ENCODE assay signal across 13 mouse cellular contexts in the genomic region with DNA sequence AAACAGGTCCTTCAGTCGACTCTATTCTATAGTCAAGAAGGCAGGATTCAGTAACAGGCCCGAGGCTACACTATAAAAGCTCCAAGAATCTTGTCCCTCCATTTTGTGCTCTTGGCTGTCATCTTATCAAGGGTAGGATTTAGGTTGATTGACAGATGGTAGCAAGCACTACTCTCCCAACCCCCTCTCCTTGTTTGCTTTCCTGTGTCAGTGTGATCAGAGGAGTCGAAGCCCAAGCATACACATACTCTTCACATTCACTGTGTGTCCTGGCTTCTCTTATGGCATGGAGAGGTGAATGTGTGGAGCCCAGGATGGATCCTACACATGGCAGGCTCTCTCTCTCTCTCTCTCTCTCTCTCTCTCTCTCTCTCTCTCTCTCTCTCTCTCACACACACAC. TPM values are rescaled to one million over a fixed set of nuclear protein-coding genes. Genes with fewer than 3 reads are reported as not detected.
DNase-seq lines count a peak whose midpoint lies in the region; ATAC-seq and TF ChIP-seq lines count a peak whose summit lies in the region.
"Had no signal": no experiment of that assay in that cellular context is flagged by ENCODE, and none has a peak within 500 bp of the region (broad histone marks: within the 10 kb centered on the region; RNA-seq: fewer than 3 reads in every experiment).

No protein-coding gene starts in this region.

- no peak for TF ChIP-seq EP300 in heart, postnatal 0 days (IDR thresholded peaks at IDR 0.05; ENCODE audit: low read depth)

- H3K27ac ChIP-seq in heart, postnatal 0 days (ENCODE audit: low read depth) = peak overlapping the region; percentile 83; the same call in 1 of the 2 replicates
- peak overlapping the region; percentile 100 for H3K27ac ChIP-seq in liver, embryonic 11.5 days (ENCODE audit: low read depth, low read length)
- peak overlapping the region; percentile 100 for H3K27ac ChIP-seq in thymus, adult 2 months (ENCODE audit: control insufficient read depth, insufficient read depth, low read length)
- H3K27ac ChIP-seq: hindbrain, embryonic 13.5 days; limb, embryonic 13.5 days had no signal

- no peaks in the 10 kb centered on the region for H3K36me3 ChIP-seq in heart, postnatal 0 days (replicated peaks; ENCODE audit: control insufficient read depth, insufficient read depth, low read length)
- H3K36me3 ChIP-seq in G1E (replicated peaks) = peaks cover 17% of the 10 kb centered on the region
- peaks cover 1% of the 10 kb centered on the region; the same call in 1 of the 2 replicates for H3K36me3 ChIP-seq in liver, embryonic 11.5 days (ENCODE audit: control insufficient read depth, insufficient read depth, low read length)
- H3K36me3 ChIP-seq in thymus, adult 2 months (ENCODE audit: control insufficient read depth, insufficient read depth, low read length) = no peaks in the 10 kb centered on the region

- DNase-seq in heart, postnatal 0 days (ENCODE audit: low spot score) = no peak
- DNase-seq in heart, postnatal 10 days = no peak
- DNase-seq in G1E (ENCODE audit: low spot score) = no peak
- DNase-seq in liver, embryonic 11.5 days (ENCODE audit: low spot score) = no peak
- peak; percentile 70 for DNase-seq in thymus, adult 2 months
- DNase-seq in left cerebral cortex, adult 9 months (ENCODE audit: low spot score in 2 of 2) = no peak
- DNase-seq in embryo, embryonic 11 days = no peak
- no peak for DNase-seq in adrenal gland, postnatal 14 days
- DNase-seq: cerebellum, adult 8-10 months; midbrain, embryonic 14.5 days had no signal

- intact Hi-C loops in heart, postnatal 10 days (cut with DNase I) = no loop called here

- no peak overlapping the region for H3K4me3 ChIP-seq in heart, postnatal 0 days (ENCODE audit: low read depth, low read length)
- H3K4me3 ChIP-seq in G1E (ENCODE audit: low read depth, low read length) = peak overlapping the region; percentile 70
- peak overlapping the region; percentile 31 for H3K4me3 ChIP-seq in liver, embryonic 11.5 days (ENCODE audit: low read depth, low read length)
- H3K4me3 ChIP-seq in thymus, adult 2 months (ENCODE audit: control insufficient read depth, insufficient read depth, low read length) = peak overlapping the region; percentile 61; the same call in 1 of the 2 replicates
- H3K4me3 ChIP-seq: hindbrain, embryonic 13.5 days; limb, embryonic 13.5 days had no signal

- 48% methylated on average over 3 of the region's 3 CpGs for WGBS in heart, postnatal 0 days
- WGBS in liver, embryonic 11.5 days = 28% methylated on average over 3 of the region's 3 CpGs
- WGBS in thymus, adult 2 months = 8% methylated on average over 3 of the region's 3 CpGs

- no peak overlapping the region for H3K9ac ChIP-seq in heart, postnatal 0 days (replicated peaks; ENCODE audit: low read depth, low read length)
- peak overlapping the region; percentile 66 for H3K9ac ChIP-seq in liver, embryonic 11.5 days (ENCODE audit: low read depth, low read length)
- H3K9ac ChIP-seq: hindbrain, embryonic 13.5 days; limb, embryonic 13.5 days had no signal

- no peak for ATAC-seq in heart, postnatal 0 days (ENCODE audit: insufficient read depth, low read depth)
- ATAC-seq in G1E (ENCODE audit: extremely low read depth, insufficient number of reproducible peaks, low FRiP score, poor library complexity, severe bottlenecking) = no peak
- ATAC-seq in liver, embryonic 11.5 days (replicated peaks; ENCODE audit: low FRiP score) = no peak

- TF ChIP-seq CTCF in heart, postnatal 0 days (IDR thresholded peaks at IDR 0.05; ENCODE audit: low read depth) = no peak
- TF ChIP-seq CTCF in G1E (IDR thresholded peaks at IDR 0.05; ENCODE audit: low read depth, low read length) = no peak
- TF ChIP-seq CTCF in thymus, adult 2 months (IDR thresholded peaks at IDR 0.05; ENCODE audit: borderline replicate concordance, control insufficient read depth, extremely low read depth, insufficient read depth, low read length, poor library complexity) = no peak

- no peaks in the 10 kb centered on the region for H3K4me1 ChIP-seq in heart, postnatal 0 days (ENCODE audit: control insufficient read depth, insufficient read depth)
- H3K4me1 ChIP-seq in G1E (ENCODE audit: insufficient read depth, low read depth, low read length) = peaks cover 84% of the 10 kb centered on the region
- peaks cover 49% of the 10 kb centered on the region for H3K4me1 ChIP-seq in liver, embryonic 11.5 days (replicated peaks; ENCODE audit: control insufficient read depth, insufficient read depth, low read length)
- peaks cover 55% of the 10 kb centered on the region for H3K4me1 ChIP-seq in thymus, adult 2 months (replicated peaks; ENCODE audit: control insufficient read depth, insufficient read depth, low read length)
- H3K4me1 ChIP-seq: hindbrain, embryonic 13.5 days had no signal

- no peaks in the 10 kb centered on the region for H3K27me3 ChIP-seq in heart, postnatal 0 days (ENCODE audit: control insufficient read depth, insufficient read depth, low read length)
- no peaks in the 10 kb centered on the region for H3K27me3 ChIP-seq in G1E (ENCODE audit: insufficient read depth, low read length)
- H3K27me3 ChIP-seq in liver, embryonic 11.5 days (replicated peaks; ENCODE audit: control insufficient read depth, insufficient read depth, low read length) = no peaks in the 10 kb centered on the region
- H3K27me3 ChIP-seq in thymus, adult 2 months (ENCODE audit: control insufficient read depth, insufficient read depth, low read length) = no peaks in the 10 kb centered on the region

- no peak for TF ChIP-seq POLR2A in thymus, adult 2 months (IDR thresholded peaks at IDR 0.05; ENCODE audit: control insufficient read depth, extremely low read depth, insufficient read depth, low read length, poor library complexity)

- no peaks in the 10 kb centered on the region for H3K9me3 ChIP-seq in heart, postnatal 0 days (replicated peaks; ENCODE audit: control insufficient read depth, low read length)
- no peaks in the 10 kb centered on the region for H3K9me3 ChIP-seq in G1E (replicated peaks)
- no peaks in the 10 kb centered on the region for H3K9me3 ChIP-seq in liver, embryonic 11.5 days (ENCODE audit: control insufficient read depth, low read length)
- H3K9me3 ChIP-seq: hindbrain, embryonic 13.5 days; limb, embryonic 13.5 days had no signal

- H3K4me2 ChIP-seq in heart, postnatal 0 days (ENCODE audit: low read depth, low read length) = peak overlapping the region; percentile 37; the same call in 1 of the 2 replicates
- peak overlapping the region; percentile 82 for H3K4me2 ChIP-seq in liver, embryonic 11.5 days
- H3K4me2 ChIP-seq: hindbrain, embryonic 13.5 days; limb, embryonic 13.5 days had no signal

RNA-seq across cellular contexts. Expression of gene Tspoap1, which starts 9.8 kb away (rescaled TPM):
- 1.6 TPM in 1 of 2 replicates, not detected in the other for total RNA-seq in heart, postnatal 0 days (2014; rRNA removed; ENCODE audit: low replicate concordance)
- 0.12 TPM in 1 of 2 replicates, not detected in the other for polyA plus RNA-seq in heart, postnatal 0 days (2015; fragmentation: Nextera tagmentation; extraction: Ambion mirVana)
- under 1 TPM; 0.15 to 0.31 TPM for total RNA-seq in heart, postnatal 10 days (2021)
- total RNA-seq in G1E (2014; fragmentation: Nextera tagmentation) (3.9 and 9.9 TPM in 2 replicates), G1E (2017) (17.4 and 21.2 TPM in 2 replicates)
- 10.2 and 10.4 TPM in 2 replicates for polyA plus RNA-seq in G1E (2012)
- 7.7 and 9.3 TPM in 2 replicates for polyA plus RNA-seq in liver, embryonic 11.5 days (2014; fragmentation: Nextera tagmentation; extraction: Ambion mirVana)
- polyA plus RNA-seq in thymus, adult 2 months (2012; rRNA removed) = 25.3 and 27.9 TPM in 2 replicates
- total RNA-seq in adrenal gland, postnatal 14 days (2021) = 2.8 and 3.9 TPM in 2 replicates

RNA-seq across cellular contexts. Expression of gene Supt4a, which starts 13.2 kb away (rescaled TPM):
- 50.3 and 73.7 TPM in 2 replicates for total RNA-seq in heart, postnatal 0 days (2014; rRNA removed; ENCODE audit: low replicate concordance)
- polyA plus RNA-seq in heart, postnatal 0 days (2015; fragmentation: Nextera tagmentation; extraction: Ambion mirVana) = 101 and 104 TPM in 2 replicates
- 10 to 100 TPM; 50.5 to 56.9 TPM for total RNA-seq in heart, postnatal 10 days (2021)
- total RNA-seq in G1E (2014; fragmentation: Nextera tagmentation) (64.1 and 95.8 TPM in 2 replicates), G1E (2017) (155 and 172 TPM in 2 replicates)
- polyA plus RNA-seq in G1E (2012) = 14.7 and 15.4 TPM in 2 replicates
- 233 and 240 TPM in 2 replicates for polyA plus RNA-seq in liver, embryonic 11.5 days (2014; fragmentation: Nextera tagmentation; extraction: Ambion mirVana)
- polyA plus RNA-seq in thymus, adult 2 months (2012; rRNA removed) = 172 and 215 TPM in 2 replicates
- 56.5 and 74.2 TPM in 2 replicates for total RNA-seq in adrenal gland, postnatal 14 days (2021)

RNA-seq across cellular contexts. Expression of gene Mpo, which starts 42.9 kb away (rescaled TPM):
- total RNA-seq in heart, postnatal 0 days (2014; rRNA removed; ENCODE audit: low replicate concordance) = 0.46 and 2.6 TPM in 2 replicates
- 0.26 and 0.36 TPM in 2 replicates for polyA plus RNA-seq in heart, postnatal 0 days (2015; fragmentation: Nextera tagmentation; extraction: Ambion mirVana)
- total RNA-seq in heart, postnatal 10 days (2021) = not detected
- total RNA-seq in G1E (2014; fragmentation: Nextera tagmentation) (not detected in 2 replicates), G1E (2017) (0.05 and 0.70 TPM in 2 replicates)
- 1.6 and 1.7 TPM in 2 replicates for polyA plus RNA-seq in G1E (2012)
- 190 and 206 TPM in 2 replicates for polyA plus RNA-seq in liver, embryonic 11.5 days (2014; fragmentation: Nextera tagmentation; extraction: Ambion mirVana)
- 4.6 and 8.5 TPM in 2 replicates for polyA plus RNA-seq in thymus, adult 2 months (2012; rRNA removed)
- total RNA-seq in adrenal gland, postnatal 14 days (2021) = 0.64 and 1.4 TPM in 2 replicates
- total RNA-seq: ES-E14 had no signal
